In genomic region chr4:47128515-47128914, GRCm38 (mm10) we compare ENCODE assay signal across 9 mouse cellular contexts. TPM values are rescaled to one million over a fixed set of nuclear protein-coding genes. Genes with fewer than 3 reads are reported as not detected.
DNase-seq lines count a peak whose midpoint lies in the region; ATAC-seq and TF ChIP-seq lines count a peak whose summit lies in the region.
"Had no signal": no experiment of that assay in that cellular context is flagged by ENCODE, and none has a peak within 500 bp of the region (broad histone marks: within the 10 kb centered on the region; RNA-seq: fewer than 3 reads in every experiment).

No protein-coding gene starts in this region.

- no peak overlapping the region for H3K4me2 ChIP-seq in midbrain, embryonic 15.5 days

- no peaks in the 10 kb centered on the region for H3K9me3 ChIP-seq in midbrain, embryonic 15.5 days

- no peak for TF ChIP-seq POLR2A in cerebellum, adult 2 months (IDR thresholded peaks at IDR 0.05; ENCODE audit: borderline replicate concordance, insufficient read depth, low read length)

- H3K4me3 ChIP-seq in cerebellum, adult 2 months (replicated peaks; ENCODE audit: insufficient read depth, low read depth, low read length): no peak overlapping the region
- H3K4me3 ChIP-seq in midbrain, embryonic 15.5 days: no peak overlapping the region

- DNase-seq in cerebellum, adult 2 months: no peak
- no peak for DNase-seq in cerebellum, adult 8-10 months
- peak; percentile 19 for DNase-seq in left cerebral cortex, postnatal 4 days
- DNase-seq in left cerebral cortex, adult 8-10 months (ENCODE audit: low spot score in 2 of 2): no peak
- peak; percentile 36 for DNase-seq in kidney, adult 9 months
- DNase-seq in lung, postnatal 14 days: peak; percentile 51
- DNase-seq in spleen, postnatal 4 days (ENCODE audit: low spot score in 2 of 2): no peak
- DNase-seq: gastrocnemius, postnatal 25 days had no signal

- H3K27ac ChIP-seq in cerebellum, adult 2 months (ENCODE audit: insufficient read depth, low read length): no peak overlapping the region
- H3K27ac ChIP-seq in midbrain, embryonic 15.5 days: no peak overlapping the region

- no peaks in the 10 kb centered on the region for H3K27me3 ChIP-seq in cerebellum, adult 2 months (ENCODE audit: control insufficient read depth, insufficient read depth, low read length)
- no peaks in the 10 kb centered on the region for H3K27me3 ChIP-seq in midbrain, embryonic 15.5 days (replicated peaks)

- H3K4me1 ChIP-seq in cerebellum, adult 2 months (ENCODE audit: control insufficient read depth, insufficient read depth, low read length): no peaks in the 10 kb centered on the region
- H3K4me1 ChIP-seq in midbrain, embryonic 15.5 days: no peaks in the 10 kb centered on the region

- ATAC-seq in midbrain, embryonic 15.5 days (replicated peaks): no peak

- H3K36me3 ChIP-seq in midbrain, embryonic 15.5 days (replicated peaks): no peaks in the 10 kb centered on the region

- peak; percentile 25; the same call in 1 of the 2 replicates for TF ChIP-seq CTCF in cerebellum, adult 2 months (IDR thresholded peaks at IDR 0.05; ENCODE audit: borderline replicate concordance, insufficient read depth, low read depth, low read length)

- intact Hi-C loops in left cerebral cortex, postnatal 4 days (cut with DNase I): loop anchor here (10.0 kb wide), 1 partner anchor 276 kb away; no protein-coding TSS in a partner anchor

- 52% methylated on average over 7 of the region's 7 CpGs for WGBS in cerebellum, adult 2 months
- WGBS in midbrain, embryonic 15.5 days: 80% methylated on average over 7 of the region's 7 CpGs

- no peak overlapping the region for H3K9ac ChIP-seq in midbrain, embryonic 15.5 days

RNA-seq across cellular contexts. Expression of gene Galnt12, which starts 36.8 kb away (rescaled TPM):
- polyA plus RNA-seq in cerebellum, adult 2 months (2012; rRNA removed): 1.3 TPM in 2 replicates
- 1 to 10 TPM; 1.0 to 1.3 TPM for total RNA-seq in left cerebral cortex, postnatal 4 days (2021)
- total RNA-seq in left cerebral cortex, adult 8-10 months (2022): 1 to 10 TPM in 2 of 4 experiments, under 1 TPM in 2; 0.78 to 1.5 (median 1.0) TPM
- 1.8 and 2.9 TPM in 2 replicates for polyA plus RNA-seq in midbrain, embryonic 15.5 days (2015; fragmentation: Nextera tagmentation; extraction: Ambion mirVana)

Comparison
In these comparisons a context has a peak if more than half of its experiments do, and no peak if none do; other contexts are left out.
1. DNase-seq: peak in left cerebral cortex, postnatal 4 days (single experiment), kidney, adult 9 months (single experiment) and lung, postnatal 14 days (single experiment); none in cerebellum, adult 2 months (0 of 2), cerebellum, adult 8-10 months (single experiment), left cerebral cortex, adult 8-10 months (0 of 2) and spleen, postnatal 4 days (0 of 2).